Mouse (Mus musculus): Measurements from ENCODE around the gene Aicda. TPM values are rescaled to one million over a fixed set of nuclear protein-coding genes. Genes with fewer than 3 reads are reported as not detected.
A peak's percentile ranks its signal among the peaks of the same experiment; 100 is the strongest.
"Not testable (repeated sequence)": the region's sequence is repeated elsewhere in the genome, so short reads cannot be mapped to it uniquely, and the experiment has no call there.

Gene Aicda
- total RNA-seq, 4 experiments from 2014 or later, result not detected

GRCm38 (mm10) chr6:122555266-122555665 lies 1.7 kb downstream of the Aicda start:
- DNase-seq, result no peak

GRCm38 (mm10) chr6:122556959-122557561 lies 3.5 kb downstream of the Aicda start:
- DNase-seq, result peak; percentile 31

GRCm38 (mm10) chr6:122560427-122560826 lies 6.8 kb downstream of the Aicda start:
- peak; percentile 33 for DNase-seq

GRCm38 (mm10) chr6:122561005-122561404 lies 7.4 kb downstream of the Aicda start:
- no peak for DNase-seq

GRCm38 (mm10) chr6:122562463-122562862 lies 8.9 kb downstream of the Aicda start:
- DNase-seq, result no peak

GRCm38 (mm10) chr6:122565070-122565784 lies 11.6 kb downstream of the Aicda start:
- DNase-seq, result no peak

- no peak for DNase-seq
Measured at GRCm38 (mm10) chr6:122569113-122569512, 15.5 kb downstream of the Aicda start.

GRCm38 (mm10) chr6:122569762-122570161 lies 16.2 kb downstream of the Aicda start:
- DNase-seq, result no peak

- DNase-seq, result no peak
Measured at GRCm38 (mm10) chr6:122570695-122571616, 17.4 kb downstream of the Aicda start.

GRCm38 (mm10) chr6:122571617-122571959 lies 18.0 kb downstream of the Aicda start:
- DNase-seq, result no peak

- DNase-seq, result not testable (repeated sequence)
Measured at GRCm38 (mm10) chr6:122575037-122575436, 21.4 kb downstream of the Aicda start.

GRCm38 (mm10) chr6:122577030-122577429 lies 23.4 kb downstream of the Aicda start:
- DNase-seq, result no peak

- no peak for DNase-seq
Measured at GRCm38 (mm10) chr6:122579086-122579485, 25.5 kb downstream of the Aicda start.

- DNase-seq, result no peak
Measured at GRCm38 (mm10) chr6:122591027-122591758, 37.6 kb downstream of the Aicda start.

- no peak for DNase-seq
Measured at GRCm38 (mm10) chr6:122592905-122593304, 39.3 kb downstream of the Aicda start.

- DNase-seq, result peak; percentile 19
Measured at GRCm38 (mm10) chr6:122595637-122596036, 42.0 kb downstream of the Aicda start.

- DNase-seq, result no peak
Measured at GRCm38 (mm10) chr6:122596608-122597007, 43.0 kb downstream of the Aicda start.

GRCm38 (mm10) chr6:122598014-122598413 lies 44.4 kb downstream of the Aicda start:
- no peak for DNase-seq

GRCm38 (mm10) chr6:122598436-122598835 lies 44.8 kb downstream of the Aicda start:
- no peak for DNase-seq

- DNase-seq, result no peak
Measured at GRCm38 (mm10) chr6:122599054-122599737, 45.6 kb downstream of the Aicda start.

GRCm38 (mm10) chr6:122600066-122600646 lies 46.6 kb downstream of the Aicda start:
- no peak for DNase-seq

All from adrenal gland, adult 8-10 months (tissue).